Mouse (Mus musculus) fat pad, adult 2 months (tissue): ENCODE measurements around the gene Fbxw9.

Experiments used
- DNase-seq: peaks from one replicate; pipeline ENCODE4 v3.0.0-alpha.2; 2011; ENCODE audit warnings: low read depth, low spot score; ENCODE audit errors: extremely low read depth

The Fbxw9 gene

GRCm38 (mm10) chr8:85083108-85083813, 23.4 kb downstream of the Fbxw9 start, which contains the start of gene Man2b1:
TSS of gene Man2b1 (plus strand) at chr8:85083270.
- no peak for DNase-seq

- no peak for DNase-seq
Measured at GRCm38 (mm10) chr8:85084633-85085032, 24.8 kb downstream of the Fbxw9 start.

DNA sequence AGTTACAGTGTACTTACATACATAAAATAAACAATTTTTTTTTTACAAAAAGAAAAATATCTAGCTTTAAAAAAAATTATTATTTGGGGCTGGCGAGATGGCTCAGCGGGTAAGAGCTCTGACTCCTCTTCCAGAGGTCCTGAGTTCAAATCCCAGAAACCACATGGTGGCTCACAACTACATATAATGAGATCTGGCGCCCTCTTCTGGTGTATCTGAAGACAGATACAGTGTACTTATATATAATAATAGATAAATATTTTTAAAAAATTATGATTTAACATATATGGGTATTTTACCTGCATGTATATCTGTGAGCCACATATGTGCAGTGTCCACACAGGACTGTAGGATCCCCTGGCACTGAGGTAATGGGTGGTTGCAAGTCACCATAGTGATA, 26.4 kb downstream of the Fbxw9 start:
- no peak for DNase-seq

DNA sequence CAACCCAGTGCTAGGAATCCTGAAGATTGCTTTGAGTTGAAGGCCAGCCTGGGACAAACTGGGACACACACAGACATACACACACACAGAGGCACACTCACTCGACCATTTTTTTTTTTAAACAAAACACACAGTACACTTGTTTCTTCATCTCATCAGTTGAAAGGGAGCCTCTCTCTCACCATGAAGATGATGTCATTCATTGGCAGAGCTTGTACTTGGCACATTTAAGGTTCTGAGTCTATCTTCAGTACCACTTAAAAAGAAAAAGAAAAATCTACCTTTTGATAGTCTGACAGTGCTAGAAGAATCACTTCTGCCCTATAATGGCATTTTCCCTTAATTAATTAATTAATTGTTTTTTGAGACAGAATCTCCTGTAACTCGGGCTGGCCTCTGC, 28.9 kb downstream of the Fbxw9 start:
- DNase-seq = no peak

DNA sequence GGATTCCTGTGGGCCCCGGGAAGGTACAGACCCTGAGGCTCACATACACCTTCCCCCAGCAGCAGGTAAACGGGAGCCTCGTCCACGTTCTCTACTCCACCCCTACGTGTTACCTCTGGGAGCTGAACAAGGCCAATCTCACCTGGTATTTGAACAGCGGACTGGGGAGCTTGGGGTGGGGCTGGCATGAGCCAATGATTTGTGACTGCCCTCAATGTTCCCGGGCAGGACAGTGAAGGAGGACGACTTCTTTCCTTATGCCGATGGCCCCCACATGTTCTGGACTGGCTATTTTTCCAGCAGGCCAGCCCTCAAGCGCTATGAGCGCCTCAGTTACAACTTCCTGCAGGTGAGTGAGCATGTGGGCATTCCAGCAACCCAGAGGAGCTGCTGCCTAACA, 31.0 kb downstream of the Fbxw9 start:
- DNase-seq = no peak

DNA sequence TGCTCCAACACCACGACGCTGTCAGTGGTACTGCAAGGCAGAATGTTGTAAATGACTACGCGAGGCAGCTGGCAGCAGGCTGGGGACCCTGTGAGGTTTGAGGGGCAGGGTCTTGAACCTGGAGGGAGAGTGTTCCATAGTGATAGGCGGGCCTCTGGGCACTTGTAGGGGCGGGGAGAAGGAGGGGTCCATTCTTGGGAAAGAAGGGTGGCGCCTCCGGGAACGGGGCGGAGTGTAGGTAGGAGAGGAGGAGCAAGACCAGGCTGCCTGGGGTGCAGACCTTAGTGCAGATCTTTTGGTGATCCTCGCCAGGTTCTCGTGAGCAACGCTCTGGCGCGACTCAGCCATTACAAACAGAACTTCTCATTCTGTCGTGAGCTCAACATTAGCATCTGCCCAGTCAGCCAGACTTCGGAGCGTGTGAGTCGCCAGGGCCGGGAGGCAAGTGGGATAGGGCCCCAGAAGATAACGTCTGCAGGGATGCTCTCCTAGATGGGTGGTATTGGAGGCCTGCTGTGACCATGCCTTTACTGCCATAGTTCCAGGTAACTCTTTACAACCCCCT, 31.8 kb downstream of the Fbxw9 start:
- no peak for DNase-seq

- no peak for DNase-seq
Measured at GRCm38 (mm10) chr8:85095051-85095450, 35.2 kb downstream of the Fbxw9 start.

DNA sequence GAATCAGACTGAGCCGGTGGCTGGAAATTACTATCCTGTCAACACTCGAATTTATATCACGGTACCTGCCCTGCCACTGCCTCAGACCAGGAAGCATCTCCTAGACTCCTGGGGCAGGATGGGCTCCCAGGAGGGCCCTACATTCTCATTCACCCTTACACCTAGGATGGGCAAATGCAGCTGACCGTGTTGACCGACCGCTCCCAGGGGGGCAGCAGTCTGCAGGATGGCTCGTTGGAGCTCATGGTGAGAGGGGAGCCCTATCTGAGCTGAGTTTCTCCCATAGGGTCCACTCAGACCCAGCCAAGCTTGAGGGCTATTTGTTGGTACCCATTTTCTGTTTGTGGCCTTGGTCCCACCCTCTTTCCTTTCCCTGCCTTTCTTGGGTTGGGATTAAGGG, 35.7 kb downstream of the Fbxw9 start:
- no peak for DNase-seq

GRCm38 (mm10) chr8:85096196-85096595, 36.3 kb downstream of the Fbxw9 start:
- no peak for DNase-seq

DNA sequence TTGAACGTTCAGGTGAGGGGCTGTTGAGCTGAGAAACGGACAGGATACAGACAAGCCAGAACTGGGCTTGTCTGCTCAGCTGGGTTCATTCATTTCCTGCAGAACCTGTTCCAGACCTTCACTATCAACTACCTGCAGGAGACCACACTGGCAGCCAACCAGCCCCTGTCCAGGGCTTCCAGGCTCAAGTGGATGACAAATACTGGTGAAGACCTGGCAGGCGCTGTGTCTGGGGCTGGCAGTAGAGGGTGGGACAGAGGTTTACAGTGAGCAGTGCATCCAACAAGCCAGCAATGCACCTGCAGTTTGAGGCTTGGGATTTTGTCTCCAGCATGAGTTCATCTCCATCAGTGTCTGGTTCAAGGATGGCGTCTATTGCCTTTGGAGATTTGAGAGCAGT, 37.0 kb downstream of the Fbxw9 start:
- no peak for DNase-seq

- no peak for DNase-seq
Measured at GRCm38 (mm10) chr8:85100076-85100665, 40.3 kb downstream of the Fbxw9 start.

GRCm38 (mm10) chr8:85113241-85113640, 53.4 kb downstream of the Fbxw9 start:
- DNase-seq = no peak

GRCm38 (mm10) chr8:85115501-85115900, 55.6 kb downstream of the Fbxw9 start:
- DNase-seq = no peak
